Mouse (Mus musculus) ovary, adult 18-20 months (tissue): ENCODE measurements around the gene Gstp2.

Experiments
- DNase-seq: peaks from one replicate; pipeline ENCODE4 v3.0.0; 2022; ENCODE audit warnings: low spot score, mixed read lengths

Gene Gstp2

GRCm38 (mm10) chr19:4005971-4006370 is 39.9 kb downstream of the Gstp2 start:
- DNase-seq, result no peak

GRCm38 (mm10) chr19:4005091-4005490 is 40.7 kb downstream of the Gstp2 start:
- no peak for DNase-seq

- DNase-seq, result no peak
Observed at GRCm38 (mm10) chr19:4004331-4004730, 41.5 kb downstream of the Gstp2 start.

- no peak for DNase-seq
Observed at GRCm38 (mm10) chr19:4003641-4004040, 42.2 kb downstream of the Gstp2 start.

GRCm38 (mm10) chr19:4003112-4003511 is 42.7 kb downstream of the Gstp2 start, which contains the start of gene Doc2g:
Doc2g (plus strand) TSS chr19:4003313.
- no peak for DNase-seq

GRCm38 (mm10) chr19:4001752-4002151 is 44.1 kb downstream of the Gstp2 start:
- no peak for DNase-seq

- no peak for DNase-seq
Observed at GRCm38 (mm10) chr19:4000949-4001525, 44.8 kb downstream of the Gstp2 start.

GRCm38 (mm10) chr19:4000119-4000900 is 45.5 kb downstream of the Gstp2 start, which contains the start of the genes Nudt8 and Gm49405:
Nudt8 (plus strand) TSS chr19:4000580.
Gm49405 (plus strand) TSS chr19:4000626.
- DNase-seq, result peak; percentile 94

- DNase-seq, result no peak
Observed at GRCm38 (mm10) chr19:3999121-3999730, 46.6 kb downstream of the Gstp2 start.

- DNase-seq, result no peak
Observed at GRCm38 (mm10) chr19:3998335-3998734, 47.5 kb downstream of the Gstp2 start.

- DNase-seq, result no peak
Observed at GRCm38 (mm10) chr19:3997231-3997630, 48.6 kb downstream of the Gstp2 start.

GRCm38 (mm10) chr19:3996747-3997146 is 49.1 kb downstream of the Gstp2 start:
- DNase-seq, result no peak

GRCm38 (mm10) chr19:3996106-3996505 is 49.7 kb downstream of the Gstp2 start:
- DNase-seq, result no peak

GRCm38 (mm10) chr19:3995505-3995904 is 50.3 kb downstream of the Gstp2 start:
- no peak for DNase-seq

GRCm38 (mm10) chr19:3994932-3995331 is 50.9 kb downstream of the Gstp2 start:
- DNase-seq, result no peak

- DNase-seq, result no peak
Observed at GRCm38 (mm10) chr19:3992416-3992815, 53.4 kb downstream of the Gstp2 start, which contains the start of gene Tbx10. Tbx10 (plus strand) TSS chr19:3992752.

- DNase-seq, result no peak
Observed at GRCm38 (mm10) chr19:3991966-3992365, 53.9 kb downstream of the Gstp2 start.

GRCm38 (mm10) chr19:3991562-3991961 is 54.3 kb downstream of the Gstp2 start:
- DNase-seq, result no peak

- no peak for DNase-seq
Observed at GRCm38 (mm10) chr19:3990804-3991203, 55.0 kb downstream of the Gstp2 start.
